Mouse (Mus musculus) lung, embryonic 14.5 days (tissue): Measurements from ENCODE around the gene Srd5a1. TPM values are rescaled to one million over a fixed set of nuclear protein-coding genes. Genes with fewer than 3 reads are reported as not detected.

ENCODE experiments used
- ATAC-seq: fragments of 200-750 bp; cut with Nextera tagmentation; 2 replicates; pipeline ENCODE4 v1.8.0; 2017; ENCODE audit warnings: mild to moderate bottlenecking, moderate TSS enrichment, moderate library complexity; ENCODE audit not compliant: insufficient read depth
- DNase-seq: peaks from one replicate; pipeline ENCODE4 v3.0.0-alpha.2; 2015
- H3K27ac ChIP-seq: fragments of 300-500 bp; sonication (generic); 2 replicates; pipeline ENCODE4 v1.5.1; 2014; ENCODE audit warnings: low read depth, mild to moderate bottlenecking, moderate library complexity
- H3K27me3 ChIP-seq: fragments of 300-500 bp; sonication (generic); 2 replicates; pipeline ENCODE4 v1.6.1; 2014; ENCODE audit warnings: low read length, control low read depth; ENCODE audit not compliant: insufficient read depth
- H3K36me3 ChIP-seq: fragments of 300-500 bp; sonication (generic); 2 replicates; pipeline ENCODE4 v1.6.1; 2014; ENCODE audit warnings: control low read depth; ENCODE audit not compliant: insufficient read depth
- H3K4me1 ChIP-seq: fragments of 300-500 bp; sonication (generic); 2 replicates; pipeline ENCODE4 v1.6.1; 2014; ENCODE audit warnings: antibody characterized with exemption, control low read depth; ENCODE audit not compliant: insufficient read depth
- H3K4me2 ChIP-seq: fragments of 300-500 bp; sonication (generic); 2 replicates; pipeline ENCODE4 v1.6.1; 2014; ENCODE audit warnings: mild to moderate bottlenecking
- H3K4me3 ChIP-seq: fragments of 300-500 bp; sonication (generic); 2 replicates; pipeline ENCODE4 v1.5.1; 2014; ENCODE audit warnings: low read depth, low read length
- H3K9ac ChIP-seq: fragments of 300-500 bp; sonication (generic); 2 replicates; pipeline ENCODE4 v1.6.1; 2014
- H3K9me3 ChIP-seq: fragments of 300-500 bp; sonication (generic); 2 replicates; pipeline ENCODE4 v1.6.1; 2016; ENCODE audit warnings: low read depth, low read length, control low read depth
- CTCF ChIP-seq: IDR thresholded peaks from 2 replicates; pipeline ENCODE4 v1.5.1; 2016; ENCODE audit warnings: antibody characterized with exemption, low read depth
- WGBS: fragments of 180-500 bp; shearing (Covaris S2); extraction: QIAGEN DNeasy Blood & Tissue Kit; methylation state at CpG from one replicate; pipeline ENCODE4 v1.1.7; 2014; 5-methylcytosine and 5-hydroxymethylcytosine counted together
- polyA plus RNA-seq: library from polyadenylated mRNA; unstranded; fragments of >200 nt; fragmentation: Nextera tagmentation; extraction: Ambion mirVana; gene quantifications from 2 replicates; pipeline ENCODE4 v1.2.1, GENCODE M21; 2014

Gene Srd5a1
- polyA plus RNA-seq, 1 experiment from 2014 or later = 29.2 TPM

DNA sequence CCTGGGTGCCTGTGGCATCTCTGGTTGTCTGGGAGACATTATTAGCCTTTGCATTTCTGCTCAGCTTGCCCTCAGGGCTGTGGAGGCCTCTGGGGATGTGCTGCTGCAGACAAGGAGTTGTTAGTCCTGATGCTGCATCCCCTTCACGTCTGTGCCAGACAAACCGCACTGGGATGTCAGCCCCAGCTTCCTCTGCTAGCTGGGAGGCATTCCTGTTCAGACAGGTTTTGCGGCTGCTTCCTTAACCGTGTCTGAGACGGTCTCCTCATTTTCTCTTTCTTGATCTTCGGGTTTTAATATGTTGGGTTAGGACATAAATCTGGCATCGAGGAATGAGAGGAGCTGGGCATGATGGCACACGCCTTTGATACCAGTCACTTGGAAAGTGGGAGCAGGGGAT, 19.0 kb downstream of the Srd5a1 start:
- Histone ChIP-seq H3K36me3 (no peaks in the 10 kb centered on the region), H3K4me2 (no peak overlapping the region), H3K9ac (no peak overlapping the region), H3K4me1 (no peaks in the 10 kb centered on the region), H3K27me3 (no peaks in the 10 kb centered on the region), H3K27ac (no peak overlapping the region), H3K9me3 (no peaks in the 10 kb centered on the region), H3K4me3 (no peak overlapping the region)
- ATAC-seq (no peak), DNase-seq (no peak)
- WGBS = 81% methylated on average over 8 of the region's 8 CpGs
- TF ChIP-seq CTCF = no peak

DNA sequence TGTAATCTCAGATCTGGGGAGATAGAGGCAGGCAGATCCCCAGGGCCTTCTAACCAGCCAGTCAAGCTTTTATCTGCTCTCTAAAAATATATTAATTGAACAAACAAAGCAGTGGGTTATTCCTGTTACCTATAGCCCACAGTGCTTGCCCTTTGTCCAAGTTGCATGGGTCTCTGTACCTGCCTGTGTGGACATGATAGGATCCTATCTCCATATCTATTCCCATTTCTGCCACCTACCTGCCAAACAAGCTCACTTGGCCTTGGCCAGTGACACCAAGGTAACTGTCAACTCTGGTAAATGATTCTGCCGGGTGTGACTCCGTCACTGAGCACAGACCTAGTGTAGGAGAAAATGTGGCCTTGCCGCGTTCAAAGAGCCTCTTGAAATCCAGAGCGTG, 19.9 kb downstream of the Srd5a1 start:
- no peak for DNase-seq
- no peak overlapping the region for H3K4me3 ChIP-seq
- 82% methylated on average over 5 of the region's 5 CpGs for WGBS
- ATAC-seq = no peak
- H3K9me3 ChIP-seq = no peaks in the 10 kb centered on the region
- no peak overlapping the region for H3K4me2 ChIP-seq
- no peaks in the 10 kb centered on the region for H3K4me1 ChIP-seq
- H3K27ac ChIP-seq = no peak overlapping the region
- TF ChIP-seq CTCF = no peak
- no peaks in the 10 kb centered on the region for H3K36me3 ChIP-seq
- H3K27me3 ChIP-seq = no peaks in the 10 kb centered on the region
- no peak overlapping the region for H3K9ac ChIP-seq

DNA sequence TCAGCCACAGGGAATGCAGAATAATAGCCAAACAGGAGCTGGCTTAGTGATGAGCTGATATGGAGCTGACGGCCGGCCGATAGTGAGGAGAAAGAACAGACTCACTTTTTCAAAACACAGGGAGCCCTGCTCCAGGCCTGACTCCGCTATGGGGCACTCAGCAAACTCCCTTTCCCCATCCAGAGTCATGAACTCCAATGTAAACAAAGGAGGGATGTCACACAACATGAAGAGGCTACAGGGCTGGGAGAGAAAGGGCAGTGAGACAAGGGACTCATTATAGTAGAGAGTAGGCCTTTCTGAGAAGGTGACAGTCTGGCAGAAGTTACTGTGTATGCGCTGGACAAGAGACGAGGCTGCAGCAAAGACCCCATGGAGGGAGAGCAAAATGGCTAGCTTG, 23.0 kb downstream of the Srd5a1 start:
- DNase-seq (no peak), ATAC-seq (no peak)
- no peak overlapping the region for H3K4me3 ChIP-seq
- H3K9me3 ChIP-seq = no peaks in the 10 kb centered on the region
- TF ChIP-seq CTCF = no peak
- H3K4me2 ChIP-seq = no peak overlapping the region
- 26% methylated on average over 6 of the region's 6 CpGs for WGBS
- no peaks in the 10 kb centered on the region for H3K27me3 ChIP-seq
- no peak overlapping the region for H3K27ac ChIP-seq
- H3K36me3 ChIP-seq = no peaks in the 10 kb centered on the region
- no peak overlapping the region for H3K9ac ChIP-seq
- no peaks in the 10 kb centered on the region for H3K4me1 ChIP-seq

DNA sequence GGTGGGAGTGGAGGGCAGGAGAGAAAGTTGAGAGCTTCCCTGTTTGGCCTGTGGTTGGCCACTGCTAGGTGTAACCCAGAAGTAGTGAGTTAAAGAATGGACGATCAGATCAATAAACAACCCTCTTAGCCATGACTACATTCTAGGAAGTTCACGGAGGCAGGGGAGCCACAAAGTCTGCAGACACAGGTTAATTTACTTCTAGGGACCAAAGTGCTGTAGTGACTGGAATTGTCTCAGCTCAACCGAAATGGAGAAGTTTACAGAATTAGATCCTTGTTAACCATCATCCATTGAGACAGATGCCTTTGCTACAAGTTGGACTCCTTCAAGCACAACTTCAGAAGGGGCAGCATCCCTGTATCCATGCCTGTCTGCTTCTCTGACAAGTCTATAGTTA, 23.4 kb downstream of the Srd5a1 start:
- no peaks in the 10 kb centered on the region for H3K27me3 ChIP-seq
- 42% methylated on average over 3 of the region's 3 CpGs for WGBS
- H3K9me3 ChIP-seq = no peaks in the 10 kb centered on the region
- no peak overlapping the region for H3K9ac ChIP-seq
- H3K27ac ChIP-seq = no peak overlapping the region
- DNase-seq = no peak
- no peaks in the 10 kb centered on the region for H3K4me1 ChIP-seq
- no peak for TF ChIP-seq CTCF
- ATAC-seq = no peak
- no peak overlapping the region for H3K4me2 ChIP-seq
- no peak overlapping the region for H3K4me3 ChIP-seq
- no peaks in the 10 kb centered on the region for H3K36me3 ChIP-seq

DNA sequence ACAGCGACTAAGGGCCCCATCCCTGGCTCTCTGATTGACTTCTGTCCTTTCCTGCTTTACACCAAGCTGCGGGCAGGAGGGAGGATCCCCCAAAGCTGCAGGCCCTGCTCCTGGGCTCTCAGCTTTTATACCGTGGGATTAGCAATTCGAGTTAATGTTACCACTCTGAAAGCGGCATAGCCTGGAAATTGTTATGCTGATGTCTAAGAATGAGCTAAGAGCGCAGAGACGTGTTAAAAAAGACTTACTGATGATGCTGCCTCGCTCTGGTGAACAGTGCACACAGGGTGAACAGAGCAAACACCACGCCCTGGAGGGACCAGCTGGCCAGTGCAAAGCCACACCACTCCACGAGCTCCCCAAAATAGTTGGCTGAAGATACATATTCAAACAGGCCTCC, 24.9 kb downstream of the Srd5a1 start:
- no peak overlapping the region for H3K4me2 ChIP-seq
- H3K9ac ChIP-seq = no peak overlapping the region
- H3K36me3 ChIP-seq = no peaks in the 10 kb centered on the region
- no peaks in the 10 kb centered on the region for H3K27me3 ChIP-seq
- TF ChIP-seq CTCF = no peak
- WGBS = 64% methylated on average over 10 of the region's 10 CpGs
- no peaks in the 10 kb centered on the region for H3K9me3 ChIP-seq
- H3K27ac ChIP-seq = no peak overlapping the region
- H3K4me3 ChIP-seq = no peak overlapping the region
- no peaks in the 10 kb centered on the region for H3K4me1 ChIP-seq
- no peak for DNase-seq
- no peak for ATAC-seq

DNA sequence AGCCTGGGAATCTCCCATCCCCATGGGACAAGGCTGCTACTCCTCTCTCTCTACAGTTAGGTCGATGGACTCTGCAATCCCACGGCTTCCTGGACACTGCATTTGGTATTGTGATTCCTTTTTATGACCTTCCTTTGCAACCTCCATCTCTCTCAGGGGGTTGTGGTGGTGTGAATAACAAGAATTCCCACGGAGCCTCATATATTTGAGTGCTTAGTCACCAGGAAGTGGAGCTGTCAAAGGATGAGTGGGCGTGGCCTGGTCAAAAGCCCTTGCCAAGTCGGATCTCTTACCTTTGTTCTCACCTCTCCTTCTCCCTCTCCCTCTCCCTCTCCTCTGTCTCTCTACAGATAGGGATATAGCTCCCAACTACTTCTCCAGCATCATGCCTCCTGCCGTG, 25.4 kb downstream of the Srd5a1 start:
- WGBS = 54% methylated on average over 6 of the region's 6 CpGs
- ATAC-seq = no peak

DNA sequence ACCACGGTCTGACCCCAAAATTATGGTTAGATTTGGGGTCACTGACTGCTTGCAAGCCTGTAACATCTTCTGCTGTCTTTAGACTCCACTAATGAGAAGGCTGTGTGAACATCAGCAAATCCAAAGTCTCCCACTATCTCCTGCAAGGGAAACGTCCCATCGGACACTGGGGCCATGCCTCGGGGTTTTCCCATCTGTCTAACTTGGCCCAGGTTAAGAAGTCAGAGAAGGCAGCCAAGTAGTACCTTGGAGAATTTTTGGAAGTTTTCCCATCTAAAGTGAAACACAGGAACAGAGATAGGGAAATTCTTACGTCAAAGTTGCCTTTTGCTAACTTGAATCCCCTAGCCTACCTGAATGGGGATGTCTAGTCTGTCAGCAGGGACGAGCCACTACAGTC, 27.7 kb downstream of the Srd5a1 start:
- ATAC-seq (no peak), DNase-seq (no peak)
- no peak for TF ChIP-seq CTCF
- WGBS = 86% methylated on average over 6 of the region's 6 CpGs
- Histone ChIP-seq H3K9me3 (no peaks in the 10 kb centered on the region), H3K4me1 (no peaks in the 10 kb centered on the region), H3K9ac (no peak overlapping the region), H3K27me3 (no peaks in the 10 kb centered on the region), H3K36me3 (no peaks in the 10 kb centered on the region), H3K4me2 (no peak overlapping the region), H3K4me3 (no peak overlapping the region), H3K27ac (no peak overlapping the region)

More for the DNA sequence above, 25.4 kb downstream of the Srd5a1 start:
- no peaks in the 10 kb centered on the region for H3K27me3 ChIP-seq
- no peak overlapping the region for H3K4me3 ChIP-seq
- no peaks in the 10 kb centered on the region for H3K9me3 ChIP-seq
- no peak overlapping the region for H3K4me2 ChIP-seq
- H3K9ac ChIP-seq = no peak overlapping the region
- TF ChIP-seq CTCF = no peak
- H3K27ac ChIP-seq = no peak overlapping the region
- DNase-seq = no peak
- no peaks in the 10 kb centered on the region for H3K4me1 ChIP-seq
- H3K36me3 ChIP-seq = no peaks in the 10 kb centered on the region

DNA sequence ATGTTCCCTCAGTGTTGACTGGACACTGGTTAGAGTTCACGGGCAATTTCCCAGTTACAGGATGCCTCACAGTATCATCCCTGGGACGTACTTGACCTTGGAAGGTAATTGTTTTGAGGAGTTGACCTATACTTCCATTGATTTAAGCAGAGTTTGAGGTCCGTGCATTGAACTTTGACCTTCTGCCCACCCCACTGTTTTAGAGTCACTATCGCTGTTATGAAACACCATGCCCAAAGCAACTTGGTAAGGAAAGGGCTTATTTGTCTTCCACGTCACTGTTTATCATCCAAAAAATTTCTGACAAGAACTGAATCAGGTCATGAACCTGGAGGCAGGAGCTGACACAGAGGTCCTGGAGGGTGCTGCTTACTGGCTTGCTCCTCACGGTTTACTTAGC, 28.8 kb downstream of the Srd5a1 start:
- no peaks in the 10 kb centered on the region for H3K27me3 ChIP-seq
- H3K27ac ChIP-seq = no peak overlapping the region
- H3K36me3 ChIP-seq = no peaks in the 10 kb centered on the region
- no peak for TF ChIP-seq CTCF
- DNase-seq (no peak), ATAC-seq (no peak)
- no peak overlapping the region for H3K4me2 ChIP-seq
- no peaks in the 10 kb centered on the region for H3K4me1 ChIP-seq
- no peaks in the 10 kb centered on the region for H3K9me3 ChIP-seq
- WGBS = 81% methylated on average over 6 of the region's 6 CpGs
- no peak overlapping the region for H3K4me3 ChIP-seq
- no peak overlapping the region for H3K9ac ChIP-seq
